Mouse (Mus musculus) kidney, postnatal 4 days (tissue): ENCODE measurements around the gene Vhl.

Experiments used
- DNase-seq, 2 experiments: peaks; one replicate each; pipeline ENCODE4 v3.0.0; 2021; ENCODE audit warnings: mixed read lengths in 2 of 2

The Vhl gene

GRCm38 (mm10) chr6:113624989-113625770 lies 1.4 kb downstream of the Vhl start:
- peak; percentile 17 to 40 for DNase-seq

GRCm38 (mm10) chr6:113630322-113630721 lies 6.6 kb downstream of the Vhl start:
- no peak for DNase-seq

- DNase-seq: no peak
Observed at GRCm38 (mm10) chr6:113632863-113633262, 9.1 kb downstream of the Vhl start.

- peak; percentile 97 to 98 for DNase-seq
Observed at GRCm38 (mm10) chr6:113638302-113639040, 14.7 kb downstream of the Vhl start, which contains the start of gene Irak2. Gene Irak2 (plus strand): TSS chr6:113638467.

- no peak for DNase-seq
Observed at GRCm38 (mm10) chr6:113639201-113639600, 15.4 kb downstream of the Vhl start.

- no peak for DNase-seq
Observed at GRCm38 (mm10) chr6:113642605-113643004, 18.8 kb downstream of the Vhl start.

- DNase-seq: no peak
Observed at GRCm38 (mm10) chr6:113643021-113643420, 19.3 kb downstream of the Vhl start.

- no peak for DNase-seq
Observed at GRCm38 (mm10) chr6:113643967-113644366, 20.2 kb downstream of the Vhl start.

- DNase-seq: peak in 1 of 2 experiments; percentile 53
Observed at GRCm38 (mm10) chr6:113644808-113645207, 21.0 kb downstream of the Vhl start.

GRCm38 (mm10) chr6:113649346-113650196 lies 25.8 kb downstream of the Vhl start:
- no peak for DNase-seq

- no peak for DNase-seq
Observed at GRCm38 (mm10) chr6:113650197-113650640, 26.5 kb downstream of the Vhl start.

- no peak for DNase-seq
Observed at GRCm38 (mm10) chr6:113651626-113652025, 27.9 kb downstream of the Vhl start.

- DNase-seq: no peak
Observed at GRCm38 (mm10) chr6:113653551-113653950, 29.8 kb downstream of the Vhl start.

- DNase-seq: no peak
Observed at GRCm38 (mm10) chr6:113654102-113654501, 30.3 kb downstream of the Vhl start.

GRCm38 (mm10) chr6:113654753-113655397 lies 31.1 kb downstream of the Vhl start:
- peak; percentile 27 to 51 for DNase-seq

GRCm38 (mm10) chr6:113655475-113655874 lies 31.7 kb downstream of the Vhl start:
- no peak for DNase-seq

GRCm38 (mm10) chr6:113656847-113657246 lies 33.1 kb downstream of the Vhl start:
- DNase-seq: peak; percentile 30 to 48

GRCm38 (mm10) chr6:113658226-113658625 lies 34.5 kb downstream of the Vhl start:
- DNase-seq: peak; percentile 44 to 64

- DNase-seq: no peak
Observed at GRCm38 (mm10) chr6:113659648-113660491, 36.1 kb downstream of the Vhl start.

GRCm38 (mm10) chr6:113660492-113661352 lies 37.0 kb downstream of the Vhl start:
- DNase-seq: peak; percentile 17 to 38
